Mouse (Mus musculus) lung, adult 2 months (tissue): Measurements from ENCODE around the gene Gm11567.
"Not testable (repeated sequence)": the region's sequence is repeated elsewhere in the genome, so short reads cannot be mapped to it uniquely, and the experiment has no call there.

Experiments used
- CTCF ChIP-seq: fragments of 200-500 bp; IDR thresholded peaks from 2 replicates; pipeline ENCODE4 v1.5.1; 2011; ENCODE audit warnings: mild to moderate bottlenecking, low read length, control low read depth; ENCODE audit not compliant: insufficient read depth
- POLR2A ChIP-seq: fragments of 200-500 bp; IDR thresholded peaks from 2 replicates; pipeline ENCODE4 v1.6.1; 2011; ENCODE audit warnings: low read depth, mild to moderate bottlenecking, control low read depth, low read length, borderline replicate concordance; ENCODE audit errors: extremely low read depth

DNA sequence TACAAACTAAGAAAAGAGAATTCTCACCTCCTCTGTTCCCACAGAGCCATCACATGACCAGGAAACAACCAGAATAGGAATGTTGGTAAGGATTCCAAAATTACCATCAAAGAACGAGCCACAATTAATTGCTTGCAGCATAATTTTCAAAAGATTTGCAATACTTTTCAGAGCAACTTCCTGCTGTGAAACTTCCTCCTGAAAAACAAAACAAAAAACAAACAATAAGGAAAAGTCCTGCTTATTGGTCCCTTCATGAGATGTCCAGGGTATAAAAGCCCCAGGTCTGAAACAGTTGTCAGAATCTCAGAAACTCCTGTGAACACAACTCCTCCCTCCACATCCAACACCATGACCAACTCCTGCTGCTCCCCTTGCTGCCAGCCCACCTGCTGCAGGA is 5.9 kb upstream of the Gm11567 start, which contains the start of gene Krtap9-1:
- not testable (repeated sequence) for TF ChIP-seq POLR2A, CTCF
